In the genomic region with DNA sequence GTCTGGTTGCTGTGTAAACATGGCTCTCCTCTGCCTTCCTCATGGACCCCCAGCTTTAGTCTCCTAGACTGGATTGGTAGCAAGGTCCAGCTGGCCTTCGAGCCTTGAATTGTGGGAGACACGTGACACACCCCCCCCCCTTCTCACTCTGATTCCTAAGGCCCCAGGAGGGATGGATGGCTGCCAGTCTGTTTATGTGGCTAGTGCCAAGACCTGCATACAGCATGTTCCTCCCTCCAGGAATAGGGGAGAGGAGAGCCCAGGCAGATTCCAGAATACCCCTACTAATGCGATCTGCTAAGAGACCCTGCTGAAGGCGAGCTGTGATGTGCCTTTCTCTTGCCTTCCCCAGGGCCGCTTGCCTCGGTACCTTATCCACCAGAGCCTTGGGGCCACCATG, we compare ENCODE assay signal across 16 mouse cellular contexts. TPM values are rescaled to one million over a fixed set of nuclear protein-coding genes. Genes with fewer than 3 reads are reported as not detected.
DNase-seq lines count a peak whose midpoint lies in the region; ATAC-seq and TF ChIP-seq lines count a peak whose summit lies in the region.
"Had no signal": no experiment of that assay in that cellular context is flagged by ENCODE, and none has a peak within 500 bp of the region (broad histone marks: within the 10 kb centered on the region; RNA-seq: fewer than 3 reads in every experiment).

No protein-coding gene starts in this region.

- H3K4me1 ChIP-seq in forebrain, embryonic 15.5 days, result peaks cover 10% of the 10 kb centered on the region
- H3K4me1 ChIP-seq in forebrain, embryonic 12.5 days, result no peaks in the 10 kb centered on the region
- no peaks in the 10 kb centered on the region for H3K4me1 ChIP-seq in lung, embryonic 14.5 days (ENCODE audit: insufficient read depth)
- no peaks in the 10 kb centered on the region for H3K4me1 ChIP-seq in forebrain, postnatal 0 days (ENCODE audit: insufficient read depth)
- H3K4me1 ChIP-seq: limb, embryonic 12.5 days had no signal

- peak overlapping the region; percentile 48 for H3K27ac ChIP-seq in forebrain, embryonic 15.5 days (replicated peaks)
- H3K27ac ChIP-seq in forebrain, embryonic 12.5 days, result no peak overlapping the region
- H3K27ac ChIP-seq in lung, embryonic 14.5 days (ENCODE audit: low read depth), result no peak overlapping the region
- H3K27ac ChIP-seq in forebrain, postnatal 0 days (ENCODE audit: low read depth, low read length), result no peak overlapping the region
- H3K27ac ChIP-seq: layer of hippocampus, adult 2 months; limb, embryonic 12.5 days had no signal

- H3K9ac ChIP-seq in forebrain, embryonic 15.5 days (replicated peaks), result no peak overlapping the region
- no peak overlapping the region for H3K9ac ChIP-seq in forebrain, embryonic 12.5 days
- H3K9ac ChIP-seq in lung, embryonic 14.5 days, result peak overlapping the region; percentile 16; the same call in 1 of the 2 replicates
- no peak overlapping the region for H3K9ac ChIP-seq in forebrain, postnatal 0 days
- H3K9ac ChIP-seq: limb, embryonic 12.5 days had no signal

- no peaks in the 10 kb centered on the region for H3K27me3 ChIP-seq in forebrain, embryonic 15.5 days
- peaks cover 22% of the 10 kb centered on the region for H3K27me3 ChIP-seq in forebrain, embryonic 12.5 days
- H3K27me3 ChIP-seq in lung, embryonic 14.5 days (ENCODE audit: insufficient read depth, low read length), result peaks cover 5% of the 10 kb centered on the region; the same call in 1 of the 2 replicates
- H3K27me3 ChIP-seq in forebrain, postnatal 0 days (ENCODE audit: insufficient read depth, low read length), result no peaks in the 10 kb centered on the region

- peaks cover 51% of the 10 kb centered on the region for H3K36me3 ChIP-seq in forebrain, embryonic 15.5 days
- H3K36me3 ChIP-seq in forebrain, embryonic 12.5 days (replicated peaks), result peaks cover 61% of the 10 kb centered on the region
- peaks cover 59% of the 10 kb centered on the region for H3K36me3 ChIP-seq in lung, embryonic 14.5 days (ENCODE audit: insufficient read depth)
- H3K36me3 ChIP-seq in forebrain, postnatal 0 days (ENCODE audit: insufficient read depth), result peaks cover 54% of the 10 kb centered on the region

- no peak overlapping the region for H3K4me2 ChIP-seq in forebrain, embryonic 15.5 days (replicated peaks)
- H3K4me2 ChIP-seq in forebrain, embryonic 12.5 days, result no peak overlapping the region
- H3K4me2 ChIP-seq in lung, embryonic 14.5 days, result no peak overlapping the region
- H3K4me2 ChIP-seq in forebrain, postnatal 0 days (ENCODE audit: low read depth), result no peak overlapping the region
- H3K4me2 ChIP-seq: limb, embryonic 12.5 days had no signal

- H3K4me3 ChIP-seq in forebrain, embryonic 15.5 days, result no peak overlapping the region
- H3K4me3 ChIP-seq in forebrain, embryonic 12.5 days (replicated peaks), result no peak overlapping the region
- H3K4me3 ChIP-seq in lung, embryonic 14.5 days (ENCODE audit: low read depth, low read length), result no peak overlapping the region
- H3K4me3 ChIP-seq in forebrain, postnatal 0 days (ENCODE audit: low read depth, low read length), result no peak overlapping the region
- H3K4me3 ChIP-seq: layer of hippocampus, adult 2 months; limb, embryonic 12.5 days had no signal

- no peak for DNase-seq in lung, embryonic 14.5 days
- DNase-seq in lung, postnatal 36 days, result no peak
- peak; percentile 48 for DNase-seq in forebrain, postnatal 0 days
- peak; percentile 68 to 72 for DNase-seq in kidney, postnatal 36 days
- no peak for DNase-seq in urinary bladder, postnatal 36 days (ENCODE audit: low spot score in 2 of 2)
- DNase-seq in left cerebral cortex, adult 9 months (ENCODE audit: low spot score in 2 of 2), result no peak
- DNase-seq: adrenal gland, adult 8-10 months; B cell, adult 2 months; thymus, postnatal 25 days had no signal

- no peak for TF ChIP-seq CTCF in lung, embryonic 14.5 days (IDR thresholded peaks at IDR 0.05; ENCODE audit: low read depth)
- TF ChIP-seq CTCF in forebrain, postnatal 0 days (IDR thresholded peaks at IDR 0.05; ENCODE audit: low read depth), result no peak

- 77% methylated on average over 6 of the region's 6 CpGs for WGBS in forebrain, embryonic 15.5 days
- WGBS in forebrain, embryonic 12.5 days, result 94% methylated on average over 6 of the region's 6 CpGs
- WGBS in lung, embryonic 14.5 days, result 66% methylated on average over 6 of the region's 6 CpGs
- 63% methylated on average over 6 of the region's 6 CpGs for WGBS in forebrain, postnatal 0 days

- H3K9me3 ChIP-seq in forebrain, embryonic 15.5 days, result no peaks in the 10 kb centered on the region
- no peaks in the 10 kb centered on the region for H3K9me3 ChIP-seq in forebrain, embryonic 12.5 days
- H3K9me3 ChIP-seq in lung, embryonic 14.5 days (ENCODE audit: low read depth, low read length), result no peaks in the 10 kb centered on the region
- H3K9me3 ChIP-seq in forebrain, postnatal 0 days (ENCODE audit: low read length), result no peaks in the 10 kb centered on the region
- H3K9me3 ChIP-seq: limb, embryonic 12.5 days had no signal

- ATAC-seq in forebrain, embryonic 15.5 days (replicated peaks), result no peak
- no peak for ATAC-seq in forebrain, embryonic 12.5 days (ENCODE audit: low FRiP score)
- no peak for ATAC-seq in lung, embryonic 14.5 days (ENCODE audit: insufficient read depth)
- ATAC-seq in forebrain, postnatal 0 days, result no peak

RNA-seq across cellular contexts. Expression of gene Tcap, which starts 3.5 kb away (rescaled TPM):
- polyA plus RNA-seq in forebrain, embryonic 15.5 days (2015; fragmentation: Nextera tagmentation; extraction: Ambion mirVana), result 0.18 and 0.20 TPM in 2 replicates
- polyA plus RNA-seq in forebrain, embryonic 12.5 days (2016; fragmentation: Nextera tagmentation; extraction: Ambion mirVana), result 0.20 and 0.36 TPM in 2 replicates
- 3.8 TPM in 1 of 2 replicates, not detected in the other for polyA plus RNA-seq in lung, embryonic 14.5 days (2014; fragmentation: Nextera tagmentation; extraction: Ambion mirVana)
- 0.23 TPM in 1 of 2 replicates, not detected in the other for total RNA-seq in forebrain, postnatal 0 days (2014; rRNA removed)
- polyA plus RNA-seq in forebrain, postnatal 0 days (2015; fragmentation: Nextera tagmentation; extraction: Ambion mirVana), result not detected in 2 replicates
- total RNA-seq: common myeloid progenitor, adult 5-6 weeks; hematopoietic stem cell, adult 5-6 weeks; monocyte, adult 5-6 weeks had no signal

RNA-seq across cellular contexts. Expression of gene Pnmt, which starts 6.1 kb away (rescaled TPM):
- 0.42 and 0.70 TPM in 2 replicates for polyA plus RNA-seq in forebrain, embryonic 15.5 days (2015; fragmentation: Nextera tagmentation; extraction: Ambion mirVana)
- polyA plus RNA-seq in forebrain, embryonic 12.5 days (2016; fragmentation: Nextera tagmentation; extraction: Ambion mirVana), result 0.17 TPM in 1 of 2 replicates, not detected in the other
- polyA plus RNA-seq in lung, embryonic 14.5 days (2014; fragmentation: Nextera tagmentation; extraction: Ambion mirVana), result not detected in 2 replicates
- total RNA-seq in forebrain, postnatal 0 days (2014; rRNA removed), result 1.0 and 1.8 TPM in 2 replicates
- polyA plus RNA-seq in forebrain, postnatal 0 days (2015; fragmentation: Nextera tagmentation; extraction: Ambion mirVana), result 1.7 and 3.5 TPM in 2 replicates
- total RNA-seq: common myeloid progenitor, adult 5-6 weeks; hematopoietic stem cell, adult 5-6 weeks; layer of hippocampus, adult 2 months; monocyte, adult 5-6 weeks had no signal

RNA-seq across cellular contexts. Expression of gene Pgap3, which starts 20.2 kb away (rescaled TPM):
- polyA plus RNA-seq in forebrain, embryonic 15.5 days (2015; fragmentation: Nextera tagmentation; extraction: Ambion mirVana), result 6.5 and 7.7 TPM in 2 replicates
- 7.7 and 8.3 TPM in 2 replicates for polyA plus RNA-seq in forebrain, embryonic 12.5 days (2016; fragmentation: Nextera tagmentation; extraction: Ambion mirVana)
- polyA plus RNA-seq in lung, embryonic 14.5 days (2014; fragmentation: Nextera tagmentation; extraction: Ambion mirVana), result 10.9 and 11.6 TPM in 2 replicates
- total RNA-seq in forebrain, postnatal 0 days (2014; rRNA removed), result 10.9 and 11.0 TPM in 2 replicates
- 7.1 and 7.6 TPM in 2 replicates for polyA plus RNA-seq in forebrain, postnatal 0 days (2015; fragmentation: Nextera tagmentation; extraction: Ambion mirVana)

RNA-seq across cellular contexts. Expression of gene Stard3, which starts 21.9 kb away (rescaled TPM):
- 53.2 and 56.5 TPM in 2 replicates for polyA plus RNA-seq in forebrain, embryonic 15.5 days (2015; fragmentation: Nextera tagmentation; extraction: Ambion mirVana)
- polyA plus RNA-seq in forebrain, embryonic 12.5 days (2016; fragmentation: Nextera tagmentation; extraction: Ambion mirVana), result 42.0 and 42.5 TPM in 2 replicates
- 38.2 and 42.7 TPM in 2 replicates for polyA plus RNA-seq in lung, embryonic 14.5 days (2014; fragmentation: Nextera tagmentation; extraction: Ambion mirVana)
- 36.2 and 39.4 TPM in 2 replicates for total RNA-seq in forebrain, postnatal 0 days (2014; rRNA removed)
- 31.6 and 32.2 TPM in 2 replicates for polyA plus RNA-seq in forebrain, postnatal 0 days (2015; fragmentation: Nextera tagmentation; extraction: Ambion mirVana)

RNA-seq across cellular contexts. Expression of gene Ppp1r1b, which starts 31.9 kb away (rescaled TPM):
- polyA plus RNA-seq in forebrain, embryonic 15.5 days (2015; fragmentation: Nextera tagmentation; extraction: Ambion mirVana), result 49.6 and 60.4 TPM in 2 replicates
- 3.0 and 3.1 TPM in 2 replicates for polyA plus RNA-seq in forebrain, embryonic 12.5 days (2016; fragmentation: Nextera tagmentation; extraction: Ambion mirVana)
- 0.53 and 1.3 TPM in 2 replicates for polyA plus RNA-seq in lung, embryonic 14.5 days (2014; fragmentation: Nextera tagmentation; extraction: Ambion mirVana)
- total RNA-seq in forebrain, postnatal 0 days (2014; rRNA removed), result 19.4 and 32.5 TPM in 2 replicates
- polyA plus RNA-seq in forebrain, postnatal 0 days (2015; fragmentation: Nextera tagmentation; extraction: Ambion mirVana), result 91.4 and 121 TPM in 2 replicates
- total RNA-seq: common myeloid progenitor, adult 5-6 weeks; monocyte, adult 5-6 weeks had no signal

Comparison
In these comparisons a context has a peak if more than half of its experiments do, and no peak if none do; other contexts are left out.
1. DNase-seq: peak in forebrain, postnatal 0 days (single experiment) and kidney, postnatal 36 days (2 of 2); none in lung, embryonic 14.5 days (single experiment), lung, postnatal 36 days (single experiment), urinary bladder, postnatal 36 days (0 of 2) and left cerebral cortex, adult 9 months (0 of 2).